Mouse (Mus musculus) B cell, adult (primary cell): Measurements from ENCODE around the gene Spns2. TPM values are rescaled to one million over a fixed set of nuclear protein-coding genes. Genes with fewer than 3 reads are reported as not detected.

Experiments used
- total RNA-seq: library from RNA; stranded (reverse); gene quantifications from 4 replicates; pipeline ENCODE4 v1.2.4, GENCODE M21; 2023; ENCODE audit not compliant: inconsistent age

Gene Spns2
- 45.7 to 47.9 TPM (median 47.1 TPM) in 4 replicates for total RNA-seq

GRCm38 (mm10) chr11:72489881-72490301 lies at the start of gene Spns2:
TSS of gene Spns2 (minus strand) at chr11:72489904.

GRCm38 (mm10) chr11:72440965-72441664 lies 48.6 kb downstream of the Spns2 start, which contains the start of gene Mybbp1a:
TSS of gene Mybbp1a (plus strand) at chr11:72441355.

GRCm38 (mm10) chr11:72434963-72435693 lies 54.6 kb downstream of the Spns2 start, which contains the start of gene Ggt6:
TSS of gene Ggt6 (plus strand) at chr11:72435526.

GRCm38 (mm10) chr11:72411093-72411921 lies 78.4 kb downstream of the Spns2 start, which contains the start of gene Smtnl2:
TSS of gene Smtnl2 (minus strand) at chr11:72411713.

Other genes with a start within 250 kb of the Spns2 start
- gene Slc13a5, start 222.7 kb downstream of the Spns2 start, total RNA-seq, result not detected in 4 replicates
- gene Xaf1, start 188.3 kb downstream of the Spns2 start, total RNA-seq, result 37.8 to 60.0 TPM (median 46.9 TPM) in 4 replicates
- gene Fbxo39, start 175.5 kb downstream of the Spns2 start, total RNA-seq, result not detected in 4 replicates
- gene Tekt1, start 127.5 kb downstream of the Spns2 start, total RNA-seq, result not detected in 4 replicates
- gene Smtnl2, start 78.2 kb downstream of the Spns2 start, total RNA-seq, result 0.48 to 0.69 TPM (median 0.51 TPM) in 3 of 4 replicates, not detected in the other
- gene Ggt6, start 54.4 kb downstream of the Spns2 start, total RNA-seq, result not detected in 4 replicates
- gene Mybbp1a, start 48.5 kb downstream of the Spns2 start, total RNA-seq, result 169 to 183 TPM (median 175 TPM) in 4 replicates
- gene Spns3, start 60.6 kb upstream of the Spns2 start, total RNA-seq, result 11.4 to 13.9 TPM (median 12.9 TPM) in 4 replicates
- 33.3 to 37.1 TPM (median 35.0 TPM) in 4 replicates for gene Ube2g1, start 117.4 kb upstream of the Spns2 start, total RNA-seq
- 94.1 to 122 TPM (median 108 TPM) in 4 replicates for gene Ankfy1, start 200.1 kb upstream of the Spns2 start, total RNA-seq